Mouse (Mus musculus) limb, embryonic 11.5 days (tissue): ENCODE results near the gene Ubr2. TPM values are rescaled to one million over a fixed set of nuclear protein-coding genes. Genes with fewer than 3 reads are reported as not detected.

ENCODE experiments used
- ATAC-seq: fragments of 200-750 bp; cut with Nextera tagmentation; 2 replicates; pipeline ENCODE4 v1.8.0; 2017; ENCODE audit warnings: low read depth; ENCODE audit not compliant: insufficient number of reproducible peaks, low FRiP score, low TSS enrichment
- DNase-seq: peaks from one replicate; pipeline ENCODE4 v3.0.0-alpha.2; 2015; ENCODE audit warnings: low spot score
- H3K27ac ChIP-seq: fragments of 300-500 bp; sonication (generic); replicated peaks from 2 replicates; pipeline ENCODE4 v1.5.1; 2014; ENCODE audit warnings: low read depth, mild to moderate bottlenecking, low read length
- H3K27me3 ChIP-seq: fragments of 300-500 bp; sonication (generic); 2 replicates; pipeline ENCODE4 v1.6.1; 2014; ENCODE audit warnings: mild to moderate bottlenecking, low read length, mixed read lengths; ENCODE audit not compliant: control insufficient read depth, insufficient read depth
- H3K36me3 ChIP-seq: fragments of 300-500 bp; sonication (generic); 2 replicates; pipeline ENCODE4 v1.6.1; 2014; ENCODE audit warnings: mild to moderate bottlenecking, low read length, moderate library complexity, mixed read lengths; ENCODE audit not compliant: control insufficient read depth, insufficient read depth
- H3K4me1 ChIP-seq: fragments of 300-500 bp; sonication (generic); 2 replicates; pipeline ENCODE4 v1.6.1; 2014; ENCODE audit warnings: low read length, mixed read lengths; ENCODE audit not compliant: control insufficient read depth, insufficient read depth
- H3K4me2 ChIP-seq: fragments of 300-500 bp; sonication (generic); 2 replicates; pipeline ENCODE4 v1.6.1; 2014; ENCODE audit warnings: low read depth, mild to moderate bottlenecking, moderate library complexity; ENCODE audit not compliant: severe bottlenecking
- H3K4me3 ChIP-seq: fragments of 300-500 bp; sonication (generic); 2 replicates; pipeline ENCODE4 v1.5.1; 2014; ENCODE audit warnings: low read depth, low read length
- H3K9ac ChIP-seq: fragments of 300-500 bp; sonication (generic); 2 replicates; pipeline ENCODE4 v1.6.1; 2014; ENCODE audit warnings: mild to moderate bottlenecking, low read length
- H3K9me3 ChIP-seq: fragments of 300-500 bp; sonication (generic); 2 replicates; pipeline ENCODE4 v1.6.1; 2016; ENCODE audit warnings: low read length; ENCODE audit not compliant: control insufficient read depth
- WGBS: fragments of 180-500 bp; shearing (Covaris S2); extraction: QIAGEN DNeasy Blood & Tissue Kit; methylation state at CpG from one replicate; pipeline ENCODE4 v1.1.7; 2014; 5-methylcytosine and 5-hydroxymethylcytosine counted together
- polyA plus RNA-seq: library from polyadenylated mRNA; unstranded; fragments of >200 nt; fragmentation: Nextera tagmentation; extraction: Ambion mirVana; gene quantifications from 2 replicates; pipeline ENCODE4 v1.2.1, GENCODE M21; 2014

Ubr2 gene
- polyA plus RNA-seq, 1 experiment from 2014 or later, result 20.2 TPM

DNA sequence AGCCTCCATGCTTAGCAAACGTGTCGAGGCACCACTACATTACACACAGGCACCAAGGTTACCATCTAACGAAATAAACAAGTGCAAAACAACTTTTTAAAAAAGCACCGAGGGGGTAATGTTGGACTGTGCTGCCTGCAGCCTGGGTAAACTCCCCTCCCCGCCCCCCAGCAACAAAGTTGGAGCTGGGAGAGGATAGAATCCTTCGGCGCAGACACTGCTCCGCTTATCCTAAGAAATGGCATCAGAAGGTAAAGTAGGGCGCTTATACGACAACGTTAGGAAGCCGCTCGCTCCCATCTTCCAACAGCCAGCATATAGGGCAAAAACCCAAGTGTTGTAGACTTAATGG lies 834 bp downstream of the Ubr2 start:
- Histone ChIP-seq H3K9me3 (no peaks in the 10 kb centered on the region), H3K36me3 (0 out of 2 replicates have a peak, but pooled peaks cover 3% of the 10 kb centered on the region), H3K9ac (peak overlapping the region; percentile 85), H3K27ac (peak overlapping the region; percentile 25; the same call in 1 of the 2 replicates), H3K27me3 (no peaks in the 10 kb centered on the region), H3K4me3 (peak overlapping the region; percentile 85), H3K4me2 (peak overlapping the region; percentile 73), H3K4me1 (peaks cover 7% of the 10 kb centered on the region; the same call in 1 of the 2 replicates)
- ATAC-seq, result no peak
- under 1% methylated on average over 13 of the region's 13 CpGs for WGBS
- no peak for DNase-seq

- no peak overlapping the region for H3K27ac ChIP-seq
- 22% methylated on average over 6 of the region's 6 CpGs for WGBS
- no peak for DNase-seq
Observed at GRCm38 (mm10) chr17:47009016-47009415, 1.3 kb downstream of the Ubr2 start.

DNA sequence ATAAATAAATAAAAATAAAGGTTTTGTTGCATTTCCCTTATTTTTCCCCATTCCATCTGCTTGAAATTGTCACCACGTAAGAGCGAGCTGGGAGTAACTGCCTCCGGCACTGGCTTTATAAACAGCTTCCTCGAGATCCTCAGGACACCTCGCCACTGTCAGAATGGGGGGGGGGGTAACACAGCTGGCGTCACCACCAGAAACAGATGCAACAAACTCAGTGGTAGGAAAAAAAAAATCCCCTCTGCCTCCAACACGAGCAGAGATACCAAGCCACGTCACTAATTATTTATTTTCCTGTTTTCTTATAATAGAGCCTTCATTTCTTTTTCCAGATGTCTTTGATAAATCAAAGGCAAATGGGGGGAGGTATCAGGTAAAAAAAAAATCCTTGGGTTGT lies 1.9 kb downstream of the Ubr2 start:
- ATAC-seq, result no peak

More at GRCm38 (mm10) chr17:47009016-47009415, 1.3 kb downstream of the Ubr2 start:
- H3K27me3 ChIP-seq, result no peaks in the 10 kb centered on the region
- 0 out of 2 replicates have a peak, but pooled peaks cover 3% of the 10 kb centered on the region for H3K36me3 ChIP-seq
- H3K4me3 ChIP-seq, result peak overlapping the region; percentile 85
- H3K9me3 ChIP-seq, result no peaks in the 10 kb centered on the region
- peak overlapping the region; percentile 85; the same call in 1 of the 2 replicates for H3K9ac ChIP-seq
- peaks cover 7% of the 10 kb centered on the region; the same call in 1 of the 2 replicates for H3K4me1 ChIP-seq
- H3K4me2 ChIP-seq, result peak overlapping the region; percentile 73
- ATAC-seq, result no peak

GRCm38 (mm10) chr17:47006741-47007140 lies 3.6 kb downstream of the Ubr2 start:
- DNase-seq, result no peak
- H3K4me1 ChIP-seq, result peaks cover 7% of the 10 kb centered on the region; the same call in 1 of the 2 replicates
- no peak overlapping the region; the same call in 1 of the 2 replicates for H3K9ac ChIP-seq
- H3K27ac ChIP-seq, result no peak overlapping the region
- WGBS, result 85% methylated on average over 9 of the region's 9 CpGs
- H3K9me3 ChIP-seq, result no peaks in the 10 kb centered on the region
- ATAC-seq, result no peak
- 0 out of 2 replicates have a peak, but pooled peaks cover 3% of the 10 kb centered on the region for H3K36me3 ChIP-seq
- no peak overlapping the region for H3K4me3 ChIP-seq
- no peak overlapping the region for H3K4me2 ChIP-seq
- no peaks in the 10 kb centered on the region for H3K27me3 ChIP-seq

More for the DNA sequence above, 1.9 kb downstream of the Ubr2 start:
- peak overlapping the region; percentile 73; the same call in 1 of the 2 replicates for H3K4me2 ChIP-seq
- H3K9ac ChIP-seq, result no peak overlapping the region
- DNase-seq, result no peak
- H3K27me3 ChIP-seq, result no peaks in the 10 kb centered on the region
- no peaks in the 10 kb centered on the region for H3K9me3 ChIP-seq
- peak overlapping the region; percentile 85; the same call in 1 of the 2 replicates for H3K4me3 ChIP-seq
- no peak overlapping the region for H3K27ac ChIP-seq
- peaks cover 7% of the 10 kb centered on the region; the same call in 1 of the 2 replicates for H3K4me1 ChIP-seq
- 0 out of 2 replicates have a peak, but pooled peaks cover 3% of the 10 kb centered on the region for H3K36me3 ChIP-seq
- 39% methylated on average over 8 of the region's 8 CpGs for WGBS

GRCm38 (mm10) chr17:47005741-47006405 lies 4.5 kb downstream of the Ubr2 start:
- Histone ChIP-seq H3K4me1 (peaks cover 7% of the 10 kb centered on the region; the same call in 1 of the 2 replicates), H3K4me3 (no peak overlapping the region), H3K4me2 (no peak overlapping the region), H3K9ac (no peak overlapping the region), H3K27ac (no peak overlapping the region), H3K9me3 (no peaks in the 10 kb centered on the region), H3K27me3 (no peaks in the 10 kb centered on the region), H3K36me3 (0 out of 2 replicates have a peak, but pooled peaks cover 3% of the 10 kb centered on the region)
- WGBS, result 74% methylated on average over 7 of the region's 7 CpGs
- ATAC-seq (no peak), DNase-seq (no peak)

DNA sequence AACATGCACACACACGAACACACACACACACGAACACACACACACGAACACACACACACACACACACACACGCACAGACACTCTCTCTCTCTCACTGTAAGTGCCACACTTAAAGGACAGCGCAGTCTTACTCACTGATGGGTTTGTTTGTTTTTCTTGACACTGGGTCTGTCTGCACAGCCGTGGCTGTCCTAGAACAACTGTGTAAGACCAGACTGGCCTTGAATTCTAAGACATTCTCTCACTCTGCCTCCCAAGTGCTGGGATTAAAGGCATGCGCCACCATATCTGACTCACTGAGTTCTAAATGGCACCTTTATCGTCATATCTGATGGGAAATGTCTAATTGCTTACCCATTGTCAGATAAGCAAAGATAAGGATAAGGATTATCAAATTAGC lies 7.1 kb downstream of the Ubr2 start:
- no peak overlapping the region for H3K9ac ChIP-seq
- peaks cover 7% of the 10 kb centered on the region; the same call in 1 of the 2 replicates for H3K36me3 ChIP-seq
- ATAC-seq (no peak), DNase-seq (no peak)
- no peaks in the 10 kb centered on the region for H3K27me3 ChIP-seq
- H3K4me2 ChIP-seq, result no peak overlapping the region
- H3K4me3 ChIP-seq, result no peak overlapping the region
- peaks cover 5% of the 10 kb centered on the region; the same call in 1 of the 2 replicates for H3K4me1 ChIP-seq
- WGBS, result 82% methylated on average over 8 of the region's 8 CpGs
- no peaks in the 10 kb centered on the region for H3K9me3 ChIP-seq
- no peak overlapping the region for H3K27ac ChIP-seq

- Histone ChIP-seq H3K9me3 (no peaks in the 10 kb centered on the region), H3K4me2 (no peak overlapping the region), H3K36me3 (peaks cover 7% of the 10 kb centered on the region; the same call in 1 of the 2 replicates), H3K27me3 (no peaks in the 10 kb centered on the region), H3K9ac (no peak overlapping the region), H3K4me3 (no peak overlapping the region), H3K27ac (no peak overlapping the region), H3K4me1 (peaks cover 4% of the 10 kb centered on the region; the same call in 1 of the 2 replicates)
- ATAC-seq, result no peak
- WGBS, result 91% methylated on average over 5 of the region's 5 CpGs
- DNase-seq, result no peak
Observed at GRCm38 (mm10) chr17:47002401-47002800, 8.0 kb downstream of the Ubr2 start.

DNA sequence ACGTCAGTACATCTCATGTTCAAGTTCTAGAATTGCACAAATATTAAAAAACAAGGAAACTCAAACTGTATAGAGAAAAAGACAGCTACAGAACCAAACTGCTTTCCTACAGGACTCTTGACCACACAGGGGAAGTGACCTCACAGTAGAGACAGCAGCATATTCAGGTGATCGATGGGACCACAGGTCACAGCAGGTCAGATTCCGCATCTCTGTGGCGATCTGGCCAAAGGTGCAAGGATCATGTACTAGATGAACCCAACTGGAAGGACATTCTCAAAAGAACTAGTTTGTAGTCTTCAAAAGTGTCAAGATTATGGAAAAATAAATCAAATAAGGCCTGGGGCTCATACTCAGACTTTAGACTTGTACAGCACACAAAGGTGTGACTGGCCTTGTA lies 11.5 kb downstream of the Ubr2 start:
- DNase-seq (no peak), ATAC-seq (no peak)
- Histone ChIP-seq H3K36me3 (peaks cover 6% of the 10 kb centered on the region; the same call in 1 of the 2 replicates), H3K27me3 (no peaks in the 10 kb centered on the region), H3K4me2 (no peak overlapping the region), H3K27ac (no peak overlapping the region), H3K9ac (no peak overlapping the region), H3K4me3 (no peak overlapping the region), H3K9me3 (no peaks in the 10 kb centered on the region), H3K4me1 (no peaks in the 10 kb centered on the region)
- WGBS, result 95% methylated on average over 4 of the region's 4 CpGs
